Mouse (Mus musculus) adrenal gland, postnatal 36 days (tissue): ENCODE results near the gene Clca3a1. TPM values are rescaled to one million over a fixed set of nuclear protein-coding genes. Genes with fewer than 3 reads are reported as not detected.
"Not testable (repeated sequence)": the region's sequence is repeated elsewhere in the genome, so short reads cannot be mapped to it uniquely, and the experiment has no call there.

Experiments used
- DNase-seq, 2 experiments: peaks; one replicate each; pipeline ENCODE4 v3.0.0; 2021; ENCODE audit warnings: mixed read lengths in 1 of 2
- long read RNA-seq, 2 experiments: library from polyadenylated mRNA; stranded (forward); transcript quantifications; one replicate each; pipeline ENCODE4 v2.0.0; 2021; ENCODE audit warnings: borderline sequencing depth in 2 of 2
- total RNA-seq, 2 experiments: library from RNA; stranded (reverse); gene quantifications; 2 replicates each; pipeline ENCODE4 v1.2.3; 2021

Clca3a1 gene
- 1 to 10 TPM; 3.4 to 5.9 TPM for total RNA-seq
- long read RNA-seq, experiment 1, partial matches to known transcripts: 0 of 1 reads
- long read RNA-seq, experiment 1, other reads (novel, unspliced or antisense): 0 of 1 reads
- long read RNA-seq, experiment 2: 0 reads

- peak in 1 of 2 experiments; percentile 13 for DNase-seq
Measured at GRCm38 (mm10) chr3:144760592-144761309, at the start of gene Clca3a1. Gene Clca3a1, minus strand, starts transcription at chr3:144760977.

- DNase-seq: not testable (repeated sequence)
Measured at GRCm38 (mm10) chr3:144808153-144808925, 47.6 kb upstream of the Clca3a1 start.

- DNase-seq: not testable (repeated sequence)
Measured at GRCm38 (mm10) chr3:144806626-144807025, 45.8 kb upstream of the Clca3a1 start.

- DNase-seq: peak; percentile 23 to 43
Measured at GRCm38 (mm10) chr3:144801861-144802260, 41.1 kb upstream of the Clca3a1 start.

- DNase-seq: no peak
Measured at GRCm38 (mm10) chr3:144785181-144786148, 24.7 kb upstream of the Clca3a1 start.

- no peak for DNase-seq
Measured at GRCm38 (mm10) chr3:144765161-144765560, 4.4 kb upstream of the Clca3a1 start.

GRCm38 (mm10) chr3:144761454-144761853 is 677 bp upstream of the Clca3a1 start:
- DNase-seq: no peak

- DNase-seq: no peak
Measured at GRCm38 (mm10) chr3:144759719-144760118, 1.1 kb downstream of the Clca3a1 start.

- not testable (repeated sequence) for DNase-seq
Measured at GRCm38 (mm10) chr3:144756103-144756502, 4.7 kb downstream of the Clca3a1 start.

GRCm38 (mm10) chr3:144753120-144753519 is 7.7 kb downstream of the Clca3a1 start:
- peak; percentile 30 to 56 for DNase-seq

GRCm38 (mm10) chr3:144749062-144749963 is 11.5 kb downstream of the Clca3a1 start:
- DNase-seq: not testable (repeated sequence)

GRCm38 (mm10) chr3:144747706-144748105 is 13.1 kb downstream of the Clca3a1 start:
- DNase-seq: not testable (repeated sequence)

- not testable (repeated sequence) for DNase-seq
Measured at GRCm38 (mm10) chr3:144738396-144738795, 22.4 kb downstream of the Clca3a1 start.

- DNase-seq: peak; percentile 44 to 69
Measured at GRCm38 (mm10) chr3:144736831-144737230, 23.9 kb downstream of the Clca3a1 start.

- peak; percentile 60 to 64 for DNase-seq
Measured at GRCm38 (mm10) chr3:144723455-144723854, 37.3 kb downstream of the Clca3a1 start.

- not testable (repeated sequence) for DNase-seq
Measured at GRCm38 (mm10) chr3:144722566-144722965, 38.2 kb downstream of the Clca3a1 start.

- no peak for DNase-seq
Measured at GRCm38 (mm10) chr3:144721860-144722256, 38.9 kb downstream of the Clca3a1 start.

GRCm38 (mm10) chr3:144721077-144721859 is 39.5 kb downstream of the Clca3a1 start:
- DNase-seq: no peak

- peak; percentile 98 to 99 for DNase-seq
Measured at GRCm38 (mm10) chr3:144719901-144720747, 40.7 kb downstream of the Clca3a1 start, which contains the start of gene Sh3glb1. Gene Sh3glb1, minus strand, starts transcription at chr3:144720335.
